Mouse (Mus musculus) mouse trophoblast stem cell (cell line): ENCODE results near the gene Fkrp.

Source experiments
- in situ Hi-C, 2 experiments: fragments of 300-500 bp; cut with MseI, MboI; formaldehyde crosslinking; loops; 2 replicates in 1 of 2; 3 replicates in 1 of 2; pipeline ENCODE4 v1.15.1; 2025

Gene Fkrp

DNA sequence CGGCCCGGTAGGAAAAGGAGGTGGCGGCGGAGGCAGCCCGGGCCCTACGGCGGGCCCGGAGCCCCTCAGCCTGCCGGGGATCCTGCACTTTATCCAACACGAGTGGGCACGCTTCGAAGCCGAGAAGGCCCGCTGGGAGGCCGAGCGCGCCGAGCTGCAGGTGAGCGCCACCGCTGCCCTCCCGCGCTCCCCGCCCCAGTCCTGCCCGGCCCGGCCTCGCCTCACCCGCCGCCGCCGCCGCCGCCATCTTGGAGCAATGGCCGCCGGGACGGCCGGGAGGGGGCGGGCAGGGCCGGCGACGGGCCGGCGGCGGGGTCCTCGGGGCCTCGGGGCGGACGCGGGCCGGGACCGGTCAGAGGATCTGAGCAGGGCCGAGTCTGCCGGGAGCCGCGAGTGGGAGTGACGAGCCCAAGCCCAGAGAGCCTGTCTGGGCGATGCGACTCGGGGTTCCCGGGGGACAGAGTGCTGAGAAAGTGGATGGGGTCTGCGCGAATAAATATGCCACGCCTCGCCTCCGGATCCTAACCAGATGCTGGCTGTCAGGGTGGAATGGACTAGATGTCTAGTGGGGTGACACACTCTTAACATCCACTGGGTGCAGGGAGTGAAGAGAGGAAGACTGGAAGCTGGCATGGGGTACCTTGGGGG, at the start of gene Fkrp:
Gene Fkrp, minus strand, starts transcription at position 258 of the 648 bp plus-strand sequence.
- in situ Hi-C loops: no loop called here

GRCm38 (mm10) chr7:16859902-16860651, 43.5 kb upstream of the Fkrp start:
- in situ Hi-C loops: no loop called here

DNA sequence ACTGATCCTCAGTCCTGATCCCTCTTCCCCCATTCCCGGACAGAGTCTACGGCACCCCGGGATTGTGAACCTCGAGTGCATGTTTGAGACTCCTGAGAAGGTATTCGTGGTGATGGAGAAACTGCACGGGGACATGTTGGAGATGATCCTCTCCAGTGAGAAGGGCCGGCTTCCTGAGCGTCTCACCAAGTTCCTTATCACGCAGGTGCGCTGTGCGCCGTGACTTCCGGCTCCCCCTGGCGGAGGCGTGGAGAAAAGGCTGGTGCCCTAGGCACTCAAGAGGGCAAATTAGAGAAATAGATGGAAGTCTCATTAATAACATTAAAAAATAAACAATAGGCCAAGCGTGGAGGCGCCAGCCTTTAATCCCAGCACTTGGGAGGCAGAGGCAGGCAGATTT, 41.8 kb upstream of the Fkrp start:
- in situ Hi-C loops: no loop called here

GRCm38 (mm10) chr7:16853302-16853831, 36.8 kb upstream of the Fkrp start:
- in situ Hi-C loops: no loop called here

DNA sequence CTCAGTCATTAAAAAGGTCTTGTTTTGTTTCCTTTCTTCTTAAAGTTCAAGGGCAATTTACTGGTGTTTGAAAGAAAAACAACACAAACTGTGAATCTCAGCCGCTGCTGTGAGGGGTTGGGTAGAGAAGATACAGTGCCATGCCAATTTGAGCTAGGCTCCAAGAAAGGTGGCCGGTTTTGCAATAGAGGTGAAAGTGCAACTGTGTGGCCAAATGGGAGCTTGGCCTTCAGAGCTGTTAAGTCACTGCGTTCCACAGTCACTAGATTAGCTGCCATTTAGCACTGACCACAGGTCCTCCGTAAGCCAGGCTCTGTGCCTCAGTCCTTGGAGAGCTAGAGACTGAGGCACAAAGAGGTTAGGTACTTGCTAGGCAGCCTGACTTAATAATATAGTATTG, 35.1 kb upstream of the Fkrp start:
- in situ Hi-C loops: no loop called here

DNA sequence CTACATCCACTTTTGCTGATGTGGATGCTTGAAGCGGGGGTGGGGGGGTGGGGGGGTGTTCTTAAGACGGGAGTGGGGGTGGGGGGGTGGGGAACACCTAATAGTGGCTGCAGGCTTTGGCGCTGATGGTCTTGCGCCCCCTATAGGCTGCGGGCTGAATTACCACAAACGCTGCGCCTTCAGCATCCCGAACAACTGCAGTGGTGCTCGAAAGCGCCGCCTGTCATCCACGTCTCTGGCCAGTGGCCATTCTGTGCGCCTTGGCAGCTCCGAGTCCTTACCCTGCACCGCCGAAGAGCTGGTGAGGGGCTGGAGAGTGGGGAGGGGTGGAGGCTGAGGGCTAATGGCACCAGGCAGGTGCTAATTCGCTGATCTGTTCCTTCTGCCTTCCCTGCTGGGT, 32.0 kb upstream of the Fkrp start:
- in situ Hi-C loops: no loop called here

DNA sequence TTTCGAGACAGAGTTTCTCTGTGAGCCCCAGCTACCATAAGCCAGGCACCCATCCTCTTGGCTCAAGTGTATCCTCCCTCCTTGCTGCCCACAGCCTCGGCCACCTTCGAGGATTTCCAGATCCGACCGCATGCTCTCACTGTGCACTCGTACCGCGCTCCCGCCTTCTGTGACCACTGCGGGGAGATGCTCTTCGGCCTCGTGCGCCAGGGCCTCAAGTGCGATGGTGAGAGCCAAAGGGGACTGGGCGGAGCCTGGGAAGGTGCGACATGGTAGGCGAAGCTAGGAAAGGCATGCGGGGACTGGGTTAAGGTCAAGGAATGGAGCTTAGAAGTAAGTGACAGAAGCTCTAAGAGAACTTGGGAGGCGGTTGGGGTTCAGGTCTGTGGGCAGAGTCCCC, 31.0 kb upstream of the Fkrp start:
- in situ Hi-C loops: no loop called here

DNA sequence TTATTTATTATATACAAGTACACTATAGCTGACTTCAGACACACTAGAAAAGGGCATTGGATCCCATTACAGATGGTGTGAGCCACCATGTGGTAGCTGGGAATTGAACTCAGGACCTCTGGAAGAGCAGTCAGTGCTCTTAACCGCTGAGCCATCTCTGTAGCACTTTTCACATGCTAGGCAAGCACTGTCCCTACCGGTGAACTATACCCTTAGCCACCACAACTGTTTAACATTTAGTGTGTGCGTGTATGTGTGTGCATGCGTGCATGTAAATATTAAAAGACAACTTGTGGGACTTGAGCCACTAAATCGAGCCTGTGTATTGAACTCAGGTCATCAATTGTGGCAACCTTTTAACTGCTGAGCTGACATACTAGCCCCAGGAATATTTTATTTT, 30.2 kb upstream of the Fkrp start:
- in situ Hi-C loops: no loop called here

GRCm38 (mm10) chr7:16845820-16846167, 29.3 kb upstream of the Fkrp start:
- in situ Hi-C loops: no loop called here

GRCm38 (mm10) chr7:16845072-16845819, 28.7 kb upstream of the Fkrp start:
- in situ Hi-C loops: no loop called here

- in situ Hi-C loops: no loop called here
Measured at GRCm38 (mm10) chr7:16844696-16845071, 28.2 kb upstream of the Fkrp start.

GRCm38 (mm10) chr7:16843441-16844171, 27.1 kb upstream of the Fkrp start:
- in situ Hi-C loops: no loop called here

DNA sequence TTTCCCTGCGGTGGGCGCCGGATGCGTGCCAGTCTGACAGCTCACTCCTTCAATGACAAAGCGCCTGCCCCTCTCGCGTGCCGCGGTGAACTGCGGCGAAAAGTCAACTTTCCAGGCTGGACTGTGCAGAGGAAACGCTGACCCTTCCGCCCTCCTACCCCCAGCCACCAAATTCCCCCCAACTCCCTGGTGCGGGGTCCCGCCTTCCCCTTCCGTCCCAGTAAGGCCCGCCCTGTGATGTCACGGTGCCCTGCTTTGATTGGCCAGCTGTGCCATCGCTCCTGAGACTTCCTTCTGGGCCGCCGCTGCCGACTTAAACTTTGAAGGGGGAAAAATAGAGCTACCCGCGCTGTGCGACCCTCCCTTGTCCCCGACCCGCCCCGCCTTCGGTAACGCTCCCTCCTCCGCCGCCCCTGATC, 26.1 kb upstream of the Fkrp start, which contains the start of gene Prkd2:
Gene Prkd2, plus strand, starts transcription at position 258 of the 419 bp plus-strand sequence.
- in situ Hi-C loops: no loop called here

DNA sequence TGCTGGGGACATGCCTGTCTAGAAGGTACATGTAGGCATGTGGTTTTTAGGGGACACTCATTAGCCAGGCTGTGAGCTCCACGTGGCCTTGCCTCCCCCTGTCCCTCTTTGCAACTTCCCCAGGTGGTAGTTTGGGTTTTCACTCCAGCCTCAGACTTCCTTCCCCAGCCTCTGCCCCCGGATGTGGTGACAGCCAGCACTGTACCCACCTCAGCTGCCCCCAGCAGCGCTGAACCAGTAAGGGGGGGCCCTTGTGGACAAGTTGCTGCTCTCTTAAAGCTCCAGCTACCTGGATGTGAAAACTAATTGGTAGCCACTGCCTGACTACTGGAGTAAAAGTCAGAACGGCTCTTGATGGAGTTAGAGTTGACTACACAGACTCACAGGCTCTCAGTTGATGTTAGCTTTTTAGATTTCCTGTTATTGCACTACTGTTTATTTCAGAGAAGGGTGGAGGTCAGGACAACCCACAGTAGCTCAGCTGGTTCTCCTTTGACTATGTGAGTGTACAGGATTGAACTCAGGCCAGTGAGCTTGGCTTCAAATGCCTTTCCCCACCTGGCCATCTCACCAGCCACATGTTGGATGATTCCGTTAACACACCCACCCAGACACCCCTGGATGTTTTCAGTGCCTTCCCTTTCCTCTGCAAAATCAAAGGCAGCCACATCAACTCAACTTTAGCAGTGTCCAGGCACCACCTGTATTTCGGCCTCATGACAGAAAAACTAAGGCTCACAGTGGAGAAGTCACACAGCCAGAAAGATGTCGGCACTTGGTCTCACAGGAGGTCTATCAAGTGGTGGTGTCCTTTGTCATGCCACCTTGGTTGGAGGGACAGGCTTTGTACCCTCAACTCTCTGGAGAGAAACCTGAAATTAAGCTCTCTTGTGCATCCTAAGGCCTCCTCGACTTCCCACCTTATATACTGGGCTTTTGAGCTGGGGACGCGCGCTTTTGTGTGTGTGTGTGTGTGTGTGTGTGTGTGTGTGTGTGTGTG, 25.3 kb upstream of the Fkrp start:
- in situ Hi-C loops: no loop called here

DNA sequence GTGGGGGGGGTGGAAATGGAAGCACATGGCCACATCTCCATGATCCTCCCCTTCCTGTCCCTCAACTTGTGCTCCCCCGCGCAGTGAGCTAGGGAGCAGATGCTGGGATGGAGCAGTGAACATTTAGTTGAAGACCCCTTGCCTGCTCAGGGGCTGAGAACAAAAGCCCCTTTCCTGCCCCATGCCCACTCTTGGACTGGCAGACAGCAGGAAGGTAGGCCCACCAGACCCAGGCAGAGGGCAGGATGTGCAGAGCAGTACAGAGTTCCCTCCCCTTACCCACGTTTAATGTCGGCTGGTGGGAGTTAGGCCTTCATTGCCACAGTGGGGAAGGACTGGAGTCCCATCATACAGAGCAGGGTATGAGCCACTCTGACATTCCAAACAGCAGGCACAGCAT, 24.5 kb upstream of the Fkrp start:
- in situ Hi-C loops: no loop called here

DNA sequence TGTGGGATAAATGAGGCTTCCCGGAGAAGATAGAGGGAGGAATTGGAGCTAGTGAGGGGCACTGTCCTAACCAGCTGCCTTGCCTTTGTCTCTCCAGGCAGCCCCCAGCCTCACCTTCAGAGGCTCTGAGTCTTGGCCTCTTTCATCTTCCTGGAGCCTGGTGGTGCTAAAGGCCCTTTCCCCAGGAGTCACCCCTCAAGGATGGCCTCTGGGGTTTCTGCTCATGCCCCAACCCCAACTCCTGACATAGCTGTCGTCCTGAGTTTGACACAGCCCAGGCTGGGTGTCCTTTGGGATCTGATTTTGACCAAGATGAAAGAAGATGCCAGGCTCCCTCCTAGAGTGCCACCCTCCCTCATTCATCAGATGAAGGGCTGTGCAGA, 23.6 kb upstream of the Fkrp start:
- in situ Hi-C loops: no loop called here

DNA sequence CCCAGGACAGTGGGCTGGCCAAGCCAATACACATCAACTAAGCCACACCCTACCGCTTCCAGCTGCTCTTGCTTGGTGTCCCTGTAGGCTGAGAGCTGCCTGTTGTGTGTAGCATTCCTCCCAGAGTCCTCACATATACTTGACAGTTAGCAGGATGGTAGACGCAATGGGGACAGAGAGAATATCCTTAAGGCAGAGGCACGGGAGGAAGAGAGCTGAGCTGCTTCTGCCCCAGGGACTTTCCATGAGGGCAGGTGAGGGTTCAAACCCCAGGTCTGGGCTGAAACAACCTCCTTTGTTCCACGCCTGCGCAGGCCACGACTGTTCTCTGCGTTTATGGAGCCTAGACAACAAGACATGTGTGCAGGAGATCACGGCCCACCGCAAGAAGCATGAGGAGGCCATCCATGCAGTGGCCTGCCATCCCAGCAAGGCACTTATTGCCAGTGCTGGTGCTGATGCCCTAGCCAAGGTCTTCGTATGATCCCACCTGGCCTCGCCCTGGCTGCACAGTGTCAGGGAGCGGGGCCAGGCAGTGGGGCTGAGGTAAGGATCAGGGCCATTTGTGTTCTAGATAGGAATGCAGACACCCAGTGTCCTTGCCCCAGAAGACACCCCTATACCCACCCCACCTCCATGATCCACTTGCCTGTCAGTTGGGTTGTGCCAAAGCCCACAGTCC, 23.0 kb upstream of the Fkrp start:
- in situ Hi-C loops: no loop called here

- in situ Hi-C loops: no loop called here
Measured at GRCm38 (mm10) chr7:16838804-16839426, 22.4 kb upstream of the Fkrp start.
